Mouse (Mus musculus): ENCODE measurements around the gene Wscd1.

GRCm38 (mm10) chr11:71788209-71788608 lies 38.5 kb downstream of the Wscd1 start:
- TF ChIP-seq POLR2A (IDR thresholded peaks at IDR 0.05; ENCODE audit: borderline replicate concordance, insufficient read depth, low read length) = no peak
- TF ChIP-seq CTCF (IDR thresholded peaks at IDR 0.05; ENCODE audit: borderline replicate concordance, insufficient read depth, low read depth, low read length) = no peak
